8 mouse cellular contexts compared by ENCODE assay signal in the genomic region with DNA sequence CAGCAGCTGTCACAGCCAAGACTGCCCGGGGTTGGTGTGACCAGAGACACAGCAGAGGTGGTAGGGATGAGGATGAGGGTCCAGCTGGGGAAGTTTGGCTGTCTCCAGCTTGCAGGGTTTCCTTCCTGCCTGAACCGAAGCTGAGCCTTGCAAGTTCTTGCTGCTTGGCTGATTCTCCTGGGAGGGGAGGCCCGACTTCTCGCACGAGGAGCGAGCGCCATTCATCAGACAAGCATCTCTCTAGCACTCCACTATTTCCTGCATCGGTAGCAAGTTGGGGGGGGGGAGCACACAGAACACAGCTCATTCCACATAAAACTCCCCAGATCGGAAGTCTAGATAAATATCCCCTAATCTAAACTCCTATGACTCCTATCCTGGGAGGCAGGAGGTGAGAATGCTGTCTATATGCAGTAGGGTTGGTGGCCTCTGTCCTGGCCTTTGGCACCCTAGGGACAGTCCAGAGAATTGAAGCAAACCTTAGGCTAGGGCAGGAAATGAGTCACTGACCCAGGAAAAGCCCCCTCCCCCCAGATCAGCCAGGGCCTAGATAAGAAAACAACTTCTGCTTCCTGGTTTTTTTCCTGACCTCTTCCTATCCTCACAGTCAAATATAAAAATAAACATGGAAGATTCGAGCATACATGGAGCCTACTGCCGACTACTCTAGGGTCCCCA. TPM values are rescaled to one million over a fixed set of nuclear protein-coding genes. Genes with fewer than 3 reads are reported as not detected.
DNase-seq lines count a peak whose midpoint lies in the region; ATAC-seq lines count a peak whose summit lies in the region.

No protein-coding gene starts in this region.

- WGBS in embryonic facial prominence, embryonic 13.5 days = 12% methylated on average over 11 of the region's 11 CpGs
- 26% methylated on average over 11 of the region's 11 CpGs for WGBS in limb, embryonic 12.5 days
- 22% methylated on average over 11 of the region's 11 CpGs for WGBS in midbrain, embryonic 14.5 days

- peak overlapping the region; percentile 24 for H3K4me3 ChIP-seq in embryonic facial prominence, embryonic 13.5 days
- H3K4me3 ChIP-seq in limb, embryonic 12.5 days (replicated peaks) = peak overlapping the region; percentile 8
- H3K4me3 ChIP-seq in midbrain, embryonic 14.5 days (replicated peaks; ENCODE audit: low read depth, low read length) = no peak overlapping the region

- H3K9ac ChIP-seq in embryonic facial prominence, embryonic 13.5 days = peak overlapping the region; percentile 61
- H3K9ac ChIP-seq in limb, embryonic 12.5 days (replicated peaks) = peak overlapping the region; percentile 55
- H3K9ac ChIP-seq in midbrain, embryonic 14.5 days (replicated peaks; ENCODE audit: low read length) = no peak overlapping the region

- DNase-seq in CD4-positive, CD25-positive, alpha-beta regulatory T cell, adult 2 months (ENCODE audit: low read depth, low spot score) = peak; percentile 25
- DNase-seq in heart, postnatal 4 days = peak; percentile 68
- peak; percentile 33 for DNase-seq in midbrain, embryonic 14.5 days
- no peak for DNase-seq in cerebellum, adult 9-10 months
- no peak for DNase-seq in layer of hippocampus, postnatal 36 days

- peak overlapping the region; percentile 94 for H3K27ac ChIP-seq in embryonic facial prominence, embryonic 13.5 days
- H3K27ac ChIP-seq in limb, embryonic 12.5 days = peak overlapping the region; percentile 96
- peak overlapping the region; percentile 41 for H3K27ac ChIP-seq in midbrain, embryonic 14.5 days (replicated peaks; ENCODE audit: low read depth, low read length)

- no peaks in the 10 kb centered on the region for H3K27me3 ChIP-seq in embryonic facial prominence, embryonic 13.5 days
- H3K27me3 ChIP-seq in limb, embryonic 12.5 days = no peaks in the 10 kb centered on the region
- H3K27me3 ChIP-seq in midbrain, embryonic 14.5 days (ENCODE audit: control insufficient read depth, insufficient read depth, low read length) = peaks cover 16% of the 10 kb centered on the region

- peaks cover 74% of the 10 kb centered on the region for H3K4me1 ChIP-seq in embryonic facial prominence, embryonic 13.5 days
- peaks cover 85% of the 10 kb centered on the region for H3K4me1 ChIP-seq in limb, embryonic 12.5 days (replicated peaks)
- peaks cover 25% of the 10 kb centered on the region for H3K4me1 ChIP-seq in midbrain, embryonic 14.5 days (ENCODE audit: control insufficient read depth, insufficient read depth, low read length)

- H3K9me3 ChIP-seq in embryonic facial prominence, embryonic 13.5 days = no peaks in the 10 kb centered on the region
- H3K9me3 ChIP-seq in limb, embryonic 12.5 days = no peaks in the 10 kb centered on the region
- H3K9me3 ChIP-seq in midbrain, embryonic 14.5 days (ENCODE audit: control insufficient read depth, low read length) = no peaks in the 10 kb centered on the region

- H3K36me3 ChIP-seq in embryonic facial prominence, embryonic 13.5 days = peaks cover 24% of the 10 kb centered on the region
- peaks cover 26% of the 10 kb centered on the region for H3K36me3 ChIP-seq in limb, embryonic 12.5 days
- H3K36me3 ChIP-seq in midbrain, embryonic 14.5 days (ENCODE audit: control insufficient read depth, insufficient read depth, low read length) = no peaks in the 10 kb centered on the region

- ATAC-seq in CD4-positive, CD25-positive, alpha-beta regulatory T cell, adult 4 months = no peak
- ATAC-seq in embryonic facial prominence, embryonic 13.5 days (ENCODE audit: insufficient number of reproducible peaks, insufficient read depth, low FRiP score, low TSS enrichment, low read depth) = no peak
- no peak for ATAC-seq in limb, embryonic 12.5 days (ENCODE audit: insufficient number of reproducible peaks, insufficient read depth, low FRiP score, low TSS enrichment, low read depth)
- ATAC-seq in midbrain, embryonic 14.5 days (ENCODE audit: low FRiP score, low TSS enrichment) = no peak

- H3K4me2 ChIP-seq in embryonic facial prominence, embryonic 13.5 days = peak overlapping the region; percentile 75
- H3K4me2 ChIP-seq in limb, embryonic 12.5 days = peak overlapping the region; percentile 84
- 0 out of 2 replicates have a peak overlapping the region, but pooled peaks have one; percentile 24 for H3K4me2 ChIP-seq in midbrain, embryonic 14.5 days (ENCODE audit: low read length)

RNA-seq across cellular contexts. Expression of gene Fhl3, which starts 4.4 kb away (rescaled TPM):
- 10 to 100 TPM in 1 of 2 experiments, 1 to 10 TPM in 1; 6.6 to 11.0 TPM for polyA plus RNA-seq in CD4-positive, CD25-positive, alpha-beta regulatory T cell, adult 4 months (2017; shearing (Covaris generic))
- 17.0 and 19.5 TPM in 2 replicates for polyA plus RNA-seq in embryonic facial prominence, embryonic 13.5 days (2015; fragmentation: Nextera tagmentation; extraction: Ambion mirVana)
- total RNA-seq in heart, postnatal 4 days (2021) = 10 to 100 TPM; 22.4 to 23.4 TPM
- polyA plus RNA-seq in limb, embryonic 12.5 days (2016; fragmentation: Nextera tagmentation; extraction: Ambion mirVana) = 7.3 and 10.9 TPM in 2 replicates
- 0.73 and 1.8 TPM in 2 replicates for polyA plus RNA-seq in midbrain, embryonic 14.5 days (2014; fragmentation: Nextera tagmentation; extraction: Ambion mirVana)
- 1 to 10 TPM; 1.7 to 2.4 TPM for total RNA-seq in layer of hippocampus, postnatal 36 days (2021)

RNA-seq across cellular contexts. Expression of gene Sf3a3, which starts 9.6 kb away (rescaled TPM):
- 100 to 1,000 TPM; 104 to 108 TPM for polyA plus RNA-seq in CD4-positive, CD25-positive, alpha-beta regulatory T cell, adult 4 months (2017; shearing (Covaris generic))
- polyA plus RNA-seq in embryonic facial prominence, embryonic 13.5 days (2015; fragmentation: Nextera tagmentation; extraction: Ambion mirVana) = 177 and 186 TPM in 2 replicates
- total RNA-seq in heart, postnatal 4 days (2021) = 10 to 100 TPM; 35.0 to 37.4 TPM
- polyA plus RNA-seq in limb, embryonic 12.5 days (2016; fragmentation: Nextera tagmentation; extraction: Ambion mirVana) = 221 and 223 TPM in 2 replicates
- polyA plus RNA-seq in midbrain, embryonic 14.5 days (2014; fragmentation: Nextera tagmentation; extraction: Ambion mirVana) = 94.9 and 116 TPM in 2 replicates
- 10 to 100 TPM; 34.9 to 35.4 TPM for total RNA-seq in layer of hippocampus, postnatal 36 days (2021)

RNA-seq across cellular contexts. Expression of gene Utp11, which starts 11.5 kb away (rescaled TPM):
- polyA plus RNA-seq in CD4-positive, CD25-positive, alpha-beta regulatory T cell, adult 4 months (2017; shearing (Covaris generic)) = 10 to 100 TPM; 83.1 to 87.9 TPM
- 84.7 and 92.2 TPM in 2 replicates for polyA plus RNA-seq in embryonic facial prominence, embryonic 13.5 days (2015; fragmentation: Nextera tagmentation; extraction: Ambion mirVana)
- total RNA-seq in heart, postnatal 4 days (2021) = 10 to 100 TPM; 17.3 to 18.7 TPM
- 82.6 and 86.4 TPM in 2 replicates for polyA plus RNA-seq in limb, embryonic 12.5 days (2016; fragmentation: Nextera tagmentation; extraction: Ambion mirVana)
- 37.6 and 38.2 TPM in 2 replicates for polyA plus RNA-seq in midbrain, embryonic 14.5 days (2014; fragmentation: Nextera tagmentation; extraction: Ambion mirVana)
- total RNA-seq in layer of hippocampus, postnatal 36 days (2021) = 10 to 100 TPM; 15.9 to 16.9 TPM

RNA-seq across cellular contexts. Expression of gene Inpp5b, which starts 36.7 kb away (rescaled TPM):
- polyA plus RNA-seq in CD4-positive, CD25-positive, alpha-beta regulatory T cell, adult 4 months (2017; shearing (Covaris generic)) = 100 to 1,000 TPM in 1 of 2 experiments, 10 to 100 TPM in 1; 88.0 to 146 TPM
- polyA plus RNA-seq in embryonic facial prominence, embryonic 13.5 days (2015; fragmentation: Nextera tagmentation; extraction: Ambion mirVana) = 25.2 and 26.4 TPM in 2 replicates
- total RNA-seq in heart, postnatal 4 days (2021) = 10 to 100 TPM; 10.3 to 10.5 TPM
- 23.8 and 25.0 TPM in 2 replicates for polyA plus RNA-seq in limb, embryonic 12.5 days (2016; fragmentation: Nextera tagmentation; extraction: Ambion mirVana)
- 16.4 and 26.4 TPM in 2 replicates for polyA plus RNA-seq in midbrain, embryonic 14.5 days (2014; fragmentation: Nextera tagmentation; extraction: Ambion mirVana)
- total RNA-seq in layer of hippocampus, postnatal 36 days (2021) = 10 to 100 TPM; 40.9 to 51.4 TPM

RNA-seq across cellular contexts. Expression of gene Pou3f1, which starts 48.3 kb away (rescaled TPM):
- not detected for polyA plus RNA-seq in CD4-positive, CD25-positive, alpha-beta regulatory T cell, adult 4 months (2017; shearing (Covaris generic))
- 2.3 and 2.4 TPM in 2 replicates for polyA plus RNA-seq in embryonic facial prominence, embryonic 13.5 days (2015; fragmentation: Nextera tagmentation; extraction: Ambion mirVana)
- total RNA-seq in heart, postnatal 4 days (2021) = under 1 TPM; 0.16 to 0.24 TPM
- 1.0 and 1.2 TPM in 2 replicates for polyA plus RNA-seq in limb, embryonic 12.5 days (2016; fragmentation: Nextera tagmentation; extraction: Ambion mirVana)
- polyA plus RNA-seq in midbrain, embryonic 14.5 days (2014; fragmentation: Nextera tagmentation; extraction: Ambion mirVana) = 21.7 and 22.6 TPM in 2 replicates
- total RNA-seq in layer of hippocampus, postnatal 36 days (2021) = 10 to 100 TPM; 42.7 to 44.9 TPM

Comparison
In these comparisons a context has a peak if more than half of its experiments do, and no peak if none do; other contexts are left out.
1. DNase-seq: peak in CD4-positive, CD25-positive, alpha-beta regulatory T cell, adult 2 months (single experiment), heart, postnatal 4 days (single experiment) and midbrain, embryonic 14.5 days (single experiment); none in cerebellum, adult 9-10 months (single experiment) and layer of hippocampus, postnatal 36 days (0 of 2).
2. H3K27ac ChIP-seq: peak in every context shown above with its lines; median percentile 96 in limb, embryonic 12.5 days; 94 in embryonic facial prominence, embryonic 13.5 days; 41 in midbrain, embryonic 14.5 days.
3. H3K4me2 ChIP-seq: peak in every context shown above with its lines; median percentile 84 in limb, embryonic 12.5 days; 75 in embryonic facial prominence, embryonic 13.5 days; 24 in midbrain, embryonic 14.5 days.